Mouse (Mus musculus) embryonic fibroblast, embryonic 13.5 days (primary cell): ENCODE measurements at regions not wholly inside any gene's neighbourhood (a gene's known extent, or its start where the extent isn't known, plus 50 kb on each side); places are given as distances from the start of the nearest gene placed in this dataset.

Experiments used
- CTCF ChIP-seq: IDR thresholded peaks from 2 replicates; pipeline ENCODE4 v1.5.1; 2011; ENCODE audit warnings: mild to moderate bottlenecking, control low read depth, low read length, moderate library complexity, borderline replicate concordance; ENCODE audit not compliant: insufficient read depth
- POLR2A ChIP-seq: IDR thresholded peaks from 2 replicates; pipeline ENCODE4 v1.6.1; 2011; ENCODE audit warnings: low read depth, mild to moderate bottlenecking, control low read depth, low read length, moderate library complexity

GRCm38 (mm10) chr2:116177155-116177554 is 111.5 kb upstream of the Meis2 start:
- TF ChIP-seq CTCF = no peak
- TF ChIP-seq POLR2A = no peak
